Mouse (Mus musculus) liver, adult 10 weeks (tissue): Measurements from ENCODE around the gene Upk1b. TPM values are rescaled to one million over a fixed set of nuclear protein-coding genes. Genes with fewer than 3 reads are reported as not detected.

ENCODE experiments used
- polyA plus RNA-seq: library from polyadenylated mRNA; stranded (reverse); fragments of 350-450 nt; fragmentation: Illumina TruSeq; extraction: RNeasy Lipid Tissue Mini Kit (QIAGEN cat#74804); gene quantifications from one replicate; pipeline ENCODE4 v1.2.3, GENCODE M21; 2014; ENCODE audit warnings: low read depth, low replicate concordance

Gene Upk1b
- polyA plus RNA-seq, result 0.79 TPM

GRCm38 (mm10) chr16:38800091-38800490, at the start of gene Upk1b:
Gene Upk1b, minus strand, starts transcription at chr16:38800328.

GRCm38 (mm10) chr16:38828649-38829048, 28.5 kb upstream of the Upk1b start, which contains the start of gene 4930435E12Rik:
Gene 4930435E12Rik, minus strand, starts transcription at chr16:38828749.

GRCm38 (mm10) chr16:38742113-38742658, 57.9 kb downstream of the Upk1b start, which contains the start of gene B4galt4:
Gene B4galt4, plus strand, starts transcription at chr16:38742264.

Other genes starting within 250 kb of the Upk1b start
- 20.0 TPM for gene Tmem39a, start 241.6 kb downstream of the Upk1b start, polyA plus RNA-seq
- gene Arhgap31, start 87.1 kb downstream of the Upk1b start, polyA plus RNA-seq, result 1.9 TPM
- 3.5 TPM for gene B4galt4, start 58.1 kb downstream of the Upk1b start, polyA plus RNA-seq
- not detected for gene 4930435E12Rik, start 28.4 kb upstream of the Upk1b start, polyA plus RNA-seq
- gene Igsf11, start 92.3 kb upstream of the Upk1b start, polyA plus RNA-seq, result 18.9 TPM